Mouse (Mus musculus) kidney, embryonic 15.5 days (tissue): ENCODE results near the gene Klf1. TPM values are rescaled to one million over a fixed set of nuclear protein-coding genes. Genes with fewer than 3 reads are reported as not detected.
A peak's percentile ranks its signal among the peaks of the same experiment; 100 is the strongest.

ENCODE experiments used
- ATAC-seq: fragments of 200-750 bp; cut with Nextera tagmentation; replicated peaks from 2 replicates; pipeline ENCODE4 v1.8.0; 2017; ENCODE audit warnings: moderate TSS enrichment; ENCODE audit not compliant: low FRiP score
- H3K27ac ChIP-seq: fragments of 300-500 bp; sonication (generic); 2 replicates; pipeline ENCODE4 v1.5.1; 2015; ENCODE audit warnings: mild to moderate bottlenecking, inconsistent platforms
- H3K27me3 ChIP-seq: fragments of 300-500 bp; sonication (generic); 2 replicates; pipeline ENCODE4 v1.6.1; 2015; ENCODE audit warnings: inconsistent platforms
- H3K36me3 ChIP-seq: fragments of 300-500 bp; sonication (generic); 2 replicates; pipeline ENCODE4 v1.6.1; 2015; ENCODE audit warnings: inconsistent platforms
- H3K4me1 ChIP-seq: fragments of 300-500 bp; sonication (generic); 2 replicates; pipeline ENCODE4 v1.6.1; 2015; ENCODE audit warnings: inconsistent platforms
- H3K4me2 ChIP-seq: fragments of 300-500 bp; sonication (generic); 2 replicates; pipeline ENCODE4 v1.6.1; 2015; ENCODE audit warnings: moderate library complexity, mild to moderate bottlenecking, inconsistent platforms
- H3K4me3 ChIP-seq: fragments of 300-500 bp; sonication (generic); replicated peaks from 2 replicates; pipeline ENCODE4 v1.5.1; 2015; ENCODE audit warnings: mild to moderate bottlenecking, inconsistent platforms
- H3K9ac ChIP-seq: fragments of 300-500 bp; sonication (generic); 2 replicates; pipeline ENCODE4 v1.6.1; 2015; ENCODE audit warnings: mild to moderate bottlenecking, inconsistent platforms
- H3K9me3 ChIP-seq: fragments of 300-500 bp; sonication (generic); replicated peaks from 2 replicates; pipeline ENCODE4 v1.6.1; 2016; ENCODE audit warnings: inconsistent platforms
- WGBS: fragments of 180-500 bp; shearing (Covaris S2); methylation state at CpG from one replicate; pipeline ENCODE4 v1.1.7; 2015; ENCODE audit warnings: mixed read lengths; 5-methylcytosine and 5-hydroxymethylcytosine counted together
- polyA plus RNA-seq: library from polyadenylated mRNA; unstranded; fragments of >200 nt; fragmentation: Nextera tagmentation; extraction: Ambion mirVana; gene quantifications from 2 replicates; pipeline ENCODE4 v1.2.1, GENCODE M21; 2015

Gene Klf1
- polyA plus RNA-seq, 1 experiment from 2014 or later, result 7.2 TPM

DNA sequence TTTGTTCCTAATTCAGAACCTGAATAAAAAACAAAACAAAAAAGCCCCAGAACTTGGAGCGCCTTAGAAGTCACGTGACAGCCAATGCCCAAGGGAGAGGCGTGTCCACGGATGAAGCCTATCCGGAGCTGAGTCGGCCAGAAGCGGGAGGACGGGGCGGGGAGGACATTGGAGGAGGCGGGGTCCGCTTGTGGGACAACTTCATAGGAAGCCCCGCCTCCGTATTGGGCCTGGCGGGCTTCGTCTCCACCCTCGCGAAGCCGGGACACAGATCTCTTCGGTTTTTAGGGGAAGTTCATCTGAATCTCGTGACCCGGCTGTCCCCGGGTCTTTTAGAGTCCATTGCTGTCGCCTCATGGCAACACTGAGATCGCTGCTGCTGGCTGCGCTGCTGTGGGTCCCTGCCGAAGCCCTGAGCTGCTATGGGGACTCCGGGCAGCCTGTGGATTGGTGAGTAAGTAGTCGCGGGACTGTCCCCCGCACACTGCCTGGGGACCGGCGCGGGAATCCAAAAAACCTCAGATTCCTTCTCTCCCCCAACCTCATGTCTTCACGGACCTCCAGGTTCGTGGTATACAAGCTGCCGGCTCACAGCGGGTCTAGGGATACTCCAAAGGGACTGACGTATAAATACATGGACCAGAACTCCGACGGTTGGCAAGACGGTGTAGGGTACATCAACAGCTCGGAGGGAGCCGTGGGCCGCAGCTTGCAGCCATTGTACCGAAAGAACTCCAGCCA is 6.9 kb downstream of the Klf1 start, which contains the start of gene Dnase2a:
Gene Dnase2a (plus strand): TSS at position 140 of the 741 bp plus-strand sequence.
- no peaks in the 10 kb centered on the region for H3K9me3 ChIP-seq
- WGBS, result under 1% methylated on average over 45 of the region's 45 CpGs
- H3K4me1 ChIP-seq, result peaks cover 28% of the 10 kb centered on the region
- H3K36me3 ChIP-seq, result no peaks in the 10 kb centered on the region
- peak within 1 kb of the TSS; percentile 91 for H3K4me2 ChIP-seq
- peak; percentile 93 for ATAC-seq
- H3K9ac ChIP-seq, result peak within 1 kb of the TSS; percentile 59
- H3K4me3 ChIP-seq, result peak within 1 kb of the TSS; percentile 59
- peaks cover 45% of the 10 kb centered on the region for H3K27me3 ChIP-seq
- H3K27ac ChIP-seq, result peak within 1 kb of the TSS; percentile 54; the same call in 1 of the 2 replicates

DNA sequence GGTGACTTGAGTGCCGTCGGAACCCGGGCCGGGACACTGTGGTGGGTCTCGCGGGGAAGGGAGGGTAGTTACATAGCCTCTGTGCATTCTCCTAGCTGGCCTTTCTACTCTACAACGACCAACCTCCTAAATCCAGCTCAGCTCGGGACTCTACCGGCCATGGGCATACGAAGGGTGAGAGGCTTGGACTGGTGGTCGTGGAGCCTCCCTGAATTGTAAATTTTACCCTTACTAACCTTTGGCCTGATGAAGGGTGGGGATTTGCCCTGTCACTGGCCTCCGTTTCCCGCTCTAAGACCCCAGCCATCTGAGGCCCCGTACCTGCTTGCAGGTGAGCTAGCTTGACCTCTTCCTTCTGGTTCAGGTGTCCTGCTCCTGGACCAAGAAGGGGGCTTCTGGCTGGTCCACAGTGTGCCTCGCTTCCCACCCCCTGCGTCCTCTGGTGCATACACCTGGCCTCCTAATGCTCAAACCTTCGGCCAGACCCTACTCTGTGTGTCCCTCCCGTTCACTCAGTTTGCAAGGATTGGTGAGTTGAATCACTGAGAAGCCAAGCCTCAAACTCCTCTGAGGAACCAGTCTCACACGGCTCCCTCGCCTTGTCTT is 7.5 kb downstream of the Klf1 start:
- Histone ChIP-seq H3K4me1 (peaks cover 27% of the 10 kb centered on the region), H3K4me2 (peak overlapping the region; percentile 91), H3K27ac (no peak overlapping the region), H3K9me3 (no peaks in the 10 kb centered on the region), H3K36me3 (no peaks in the 10 kb centered on the region), H3K4me3 (peak overlapping the region; percentile 59), H3K27me3 (peaks cover 47% of the 10 kb centered on the region), H3K9ac (peak overlapping the region; percentile 59)
- no peak; the same call in 1 of the 2 replicates for ATAC-seq
- 46% methylated on average over 20 of the region's 20 CpGs for WGBS

DNA sequence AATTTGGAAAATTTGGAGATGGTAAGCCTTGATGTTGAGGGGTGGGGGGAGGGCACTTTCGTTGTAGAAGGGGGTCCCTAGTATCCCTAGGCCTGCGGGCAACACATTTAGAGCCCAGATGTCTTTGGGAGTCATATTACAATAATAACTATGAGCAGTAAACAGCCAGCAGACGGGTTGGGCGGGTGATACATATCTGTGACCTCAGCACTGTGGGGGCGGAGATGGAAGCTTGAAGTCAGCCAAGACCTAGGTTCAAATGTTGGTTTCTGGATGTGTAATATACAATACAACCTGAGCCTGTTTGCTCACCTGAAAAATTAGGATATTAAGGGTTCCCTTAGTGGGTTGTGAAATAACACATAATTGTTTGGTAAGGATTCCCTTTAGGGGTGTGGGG is 8.2 kb downstream of the Klf1 start:
- Histone ChIP-seq H3K9ac (no peak overlapping the region), H3K36me3 (no peaks in the 10 kb centered on the region), H3K4me3 (no peak overlapping the region), H3K4me2 (no peak overlapping the region), H3K4me1 (peaks cover 27% of the 10 kb centered on the region), H3K27me3 (peaks cover 47% of the 10 kb centered on the region), H3K27ac (no peak overlapping the region), H3K9me3 (no peaks in the 10 kb centered on the region)
- 54% methylated on average over 5 of the region's 5 CpGs for WGBS
- no peak for ATAC-seq

DNA sequence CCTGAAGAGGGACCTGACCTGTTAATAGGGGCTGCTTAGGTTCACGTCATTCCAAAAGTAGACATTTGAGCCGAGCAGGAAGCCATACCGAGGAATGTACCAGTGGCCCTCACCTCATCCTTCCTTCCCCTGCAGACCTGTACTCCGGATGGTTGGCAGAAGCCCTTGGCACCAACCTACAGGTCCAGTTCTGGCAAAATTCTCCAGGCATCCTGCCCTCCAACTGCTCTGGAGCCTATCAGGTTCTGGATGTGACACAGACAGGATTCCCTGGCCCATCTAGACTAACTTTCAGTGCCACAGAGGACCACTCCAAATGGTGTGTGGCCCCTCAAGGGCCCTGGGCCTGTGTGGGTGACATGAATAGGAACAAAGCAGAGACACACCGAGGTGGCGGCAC is 8.8 kb downstream of the Klf1 start:
- Histone ChIP-seq H3K9me3 (no peaks in the 10 kb centered on the region; the same call in 1 of the 2 replicates), H3K27me3 (peaks cover 47% of the 10 kb centered on the region), H3K4me2 (no peak overlapping the region), H3K27ac (no peak overlapping the region), H3K36me3 (no peaks in the 10 kb centered on the region), H3K4me1 (peaks cover 27% of the 10 kb centered on the region), H3K4me3 (no peak overlapping the region), H3K9ac (no peak overlapping the region)
- no peak for ATAC-seq
- WGBS, result 84% methylated on average over 6 of the region's 6 CpGs

DNA sequence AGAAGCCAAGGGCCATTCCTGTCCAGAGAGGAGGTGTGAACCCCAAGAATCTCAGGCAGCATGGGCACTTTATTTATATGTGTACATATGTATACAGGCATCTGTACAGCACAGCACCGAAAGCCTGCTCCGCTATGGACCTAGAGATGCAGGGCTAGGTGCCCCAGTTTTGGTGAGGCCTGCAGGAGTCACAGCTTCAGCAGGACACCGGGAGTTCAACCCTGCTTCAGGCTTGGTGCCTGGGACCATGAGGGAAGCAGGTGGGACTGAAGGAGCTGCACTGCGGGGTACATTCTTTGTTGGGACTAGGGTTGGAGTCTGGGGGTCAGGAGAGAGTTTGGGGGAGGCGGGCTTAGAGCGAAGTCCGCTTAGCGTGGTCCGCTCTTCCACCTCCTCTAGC is 10.1 kb downstream of the Klf1 start:
- H3K27ac ChIP-seq, result no peak overlapping the region
- H3K27me3 ChIP-seq, result peaks cover 59% of the 10 kb centered on the region
- H3K4me1 ChIP-seq, result peaks cover 27% of the 10 kb centered on the region
- no peaks in the 10 kb centered on the region; the same call in 1 of the 2 replicates for H3K9me3 ChIP-seq
- H3K4me3 ChIP-seq, result no peak overlapping the region
- ATAC-seq, result no peak
- H3K36me3 ChIP-seq, result no peaks in the 10 kb centered on the region
- no peak overlapping the region for H3K9ac ChIP-seq
- WGBS, result 82% methylated on average over 9 of the region's 9 CpGs
- no peak overlapping the region for H3K4me2 ChIP-seq

DNA sequence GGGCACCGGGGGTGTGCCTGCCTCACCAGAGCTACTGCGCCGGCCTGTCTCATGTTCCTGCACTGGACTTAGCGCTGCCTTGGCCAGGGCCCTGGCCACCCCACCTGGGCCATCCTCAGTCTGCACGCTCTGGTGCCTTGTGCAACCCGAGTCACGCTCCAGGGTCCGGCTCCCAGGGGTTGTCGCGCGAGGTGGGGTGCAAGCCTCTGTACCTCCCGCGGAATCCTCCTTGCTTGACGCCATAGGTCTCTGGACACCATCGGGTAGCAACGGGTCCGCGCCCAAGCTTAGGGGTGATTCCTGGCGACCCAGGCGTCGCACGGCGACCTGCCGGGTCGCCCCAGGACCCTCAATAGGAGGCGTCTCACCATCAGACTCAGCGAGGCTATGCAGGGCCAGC is 10.7 kb downstream of the Klf1 start:
- Histone ChIP-seq H3K4me1 (peaks cover 27% of the 10 kb centered on the region), H3K27ac (no peak overlapping the region), H3K9ac (no peak overlapping the region), H3K4me3 (peak overlapping the region; percentile 49), H3K4me2 (peak overlapping the region; percentile 87), H3K27me3 (peaks cover 64% of the 10 kb centered on the region), H3K9me3 (no peaks in the 10 kb centered on the region; the same call in 1 of the 2 replicates), H3K36me3 (no peaks in the 10 kb centered on the region)
- no peak for ATAC-seq
- 15% methylated on average over 27 of the region's 27 CpGs for WGBS

DNA sequence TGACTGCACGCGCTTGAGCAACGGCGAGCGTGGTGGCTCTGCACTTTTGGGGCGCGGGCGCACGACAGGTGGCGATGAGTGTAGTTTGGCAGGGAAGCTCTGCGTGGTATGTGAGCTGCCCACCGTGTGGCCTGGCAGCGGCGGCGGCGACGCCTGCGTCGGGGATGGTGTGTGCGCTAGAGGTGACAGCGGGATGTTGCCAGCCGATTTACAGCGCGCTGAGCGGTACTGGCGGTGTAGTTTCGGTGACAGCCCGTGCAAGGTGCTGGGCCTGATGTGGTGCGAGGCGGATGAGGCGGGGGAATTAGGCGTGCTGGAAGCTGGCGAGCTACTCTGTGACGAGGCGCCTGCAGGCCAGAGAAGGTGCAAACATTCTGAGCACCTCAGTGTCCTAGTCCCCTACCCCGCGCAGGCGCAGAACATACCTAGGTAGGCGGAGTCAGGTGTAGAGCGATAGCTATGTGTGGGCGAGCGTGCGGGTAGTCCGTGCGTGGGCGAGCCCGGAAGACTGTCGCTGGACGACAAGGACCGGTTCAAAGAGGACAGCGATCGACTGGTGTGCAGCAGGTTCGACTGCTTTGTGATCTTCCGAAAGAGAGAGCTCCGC is 11.3 kb downstream of the Klf1 start:
- H3K4me3 ChIP-seq, result peak overlapping the region; percentile 49
- peak; percentile 52; the same call in 1 of the 2 replicates for ATAC-seq
- H3K27me3 ChIP-seq, result peaks cover 71% of the 10 kb centered on the region
- peaks cover 30% of the 10 kb centered on the region for H3K4me1 ChIP-seq
- H3K9me3 ChIP-seq, result no peaks in the 10 kb centered on the region; the same call in 1 of the 2 replicates
- 1% methylated on average over 55 of the region's 55 CpGs for WGBS
- H3K4me2 ChIP-seq, result peak overlapping the region; percentile 87
- peak overlapping the region; percentile 37 for H3K9ac ChIP-seq
- H3K27ac ChIP-seq, result no peak overlapping the region
- no peaks in the 10 kb centered on the region for H3K36me3 ChIP-seq

DNA sequence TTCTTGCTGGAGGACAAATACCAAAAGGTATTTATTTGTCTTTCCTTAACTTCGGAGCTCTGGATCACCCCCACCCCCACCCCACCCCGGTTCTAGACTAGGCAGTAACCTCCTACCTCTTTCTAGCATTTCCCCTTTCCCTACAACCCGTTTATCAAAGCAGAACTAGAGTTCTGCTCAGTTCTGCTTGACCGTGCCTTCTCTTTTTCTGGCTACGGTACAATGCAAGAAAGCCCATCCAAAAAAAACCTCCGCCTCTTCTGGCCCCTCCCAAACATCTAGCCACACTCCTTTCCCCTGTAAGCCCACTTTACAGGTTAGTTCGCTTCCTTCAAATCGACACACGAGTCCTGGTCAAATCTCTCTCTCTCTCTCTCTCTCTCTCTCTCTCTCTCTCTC is 11.8 kb downstream of the Klf1 start:
- ATAC-seq, result no peak
- Histone ChIP-seq H3K4me2 (peak overlapping the region; percentile 87), H3K4me1 (peaks cover 28% of the 10 kb centered on the region), H3K4me3 (peak overlapping the region; percentile 49), H3K27me3 (peaks cover 76% of the 10 kb centered on the region), H3K9ac (peak overlapping the region; percentile 37), H3K9me3 (no peaks in the 10 kb centered on the region; the same call in 1 of the 2 replicates), H3K27ac (no peak overlapping the region), H3K36me3 (no peaks in the 10 kb centered on the region)
- 13% methylated on average over 9 of the region's 9 CpGs for WGBS

DNA sequence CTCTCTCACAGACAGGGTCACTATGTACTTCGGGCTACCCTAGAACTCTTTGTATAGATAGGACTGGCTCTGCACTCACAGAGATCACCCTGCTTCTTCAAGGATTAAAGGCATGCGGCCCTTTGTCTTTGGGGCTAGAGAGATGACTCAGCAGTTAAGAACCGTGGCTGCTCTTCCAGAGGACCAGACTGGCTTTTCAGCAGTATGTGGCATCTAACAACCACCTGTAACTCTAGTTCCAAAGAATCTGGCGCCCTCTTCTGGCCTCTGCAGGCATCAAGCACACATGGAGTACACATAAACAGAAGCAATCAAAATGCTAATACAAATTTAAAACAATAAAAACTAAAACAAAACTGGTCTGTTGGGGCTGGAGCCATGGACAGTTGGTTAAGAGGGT is 12.2 kb downstream of the Klf1 start:
- WGBS, result 24% methylated on average over 4 of the region's 4 CpGs
- Histone ChIP-seq H3K27ac (no peak overlapping the region), H3K4me2 (peak overlapping the region; percentile 87), H3K9ac (no peak overlapping the region), H3K36me3 (no peaks in the 10 kb centered on the region), H3K27me3 (peaks cover 77% of the 10 kb centered on the region), H3K4me3 (peak overlapping the region; percentile 49), H3K9me3 (no peaks in the 10 kb centered on the region; the same call in 1 of the 2 replicates), H3K4me1 (peaks cover 25% of the 10 kb centered on the region)
- ATAC-seq, result no peak

DNA sequence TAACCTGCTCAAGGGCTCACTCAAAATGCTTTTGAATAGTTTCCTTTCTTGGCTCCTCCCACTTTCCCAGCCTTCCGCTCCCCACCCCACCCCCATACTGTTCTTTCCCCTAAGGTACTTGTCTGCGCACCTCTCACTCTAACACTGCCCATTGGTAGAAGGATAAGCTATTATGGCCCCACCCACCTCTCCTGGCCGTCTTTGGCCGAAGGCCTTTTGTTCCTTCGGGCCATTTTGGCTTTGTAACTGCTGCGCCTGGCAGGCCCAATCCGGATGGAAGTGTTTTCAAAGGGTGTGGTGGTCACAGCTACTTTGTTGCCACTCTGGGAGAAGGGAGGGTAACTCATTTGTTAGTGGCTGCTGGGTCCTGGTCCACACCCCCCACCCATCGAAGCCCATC is 13.5 kb downstream of the Klf1 start:
- H3K9ac ChIP-seq, result no peak overlapping the region
- WGBS, result 83% methylated on average over 8 of the region's 8 CpGs
- no peaks in the 10 kb centered on the region for H3K36me3 ChIP-seq
- no peak overlapping the region for H3K4me2 ChIP-seq
- H3K27me3 ChIP-seq, result peaks cover 76% of the 10 kb centered on the region
- peaks cover 20% of the 10 kb centered on the region for H3K4me1 ChIP-seq
- no peak for ATAC-seq
- no peak overlapping the region for H3K4me3 ChIP-seq
- no peaks in the 10 kb centered on the region; the same call in 1 of the 2 replicates for H3K9me3 ChIP-seq
- H3K27ac ChIP-seq, result no peak overlapping the region

DNA sequence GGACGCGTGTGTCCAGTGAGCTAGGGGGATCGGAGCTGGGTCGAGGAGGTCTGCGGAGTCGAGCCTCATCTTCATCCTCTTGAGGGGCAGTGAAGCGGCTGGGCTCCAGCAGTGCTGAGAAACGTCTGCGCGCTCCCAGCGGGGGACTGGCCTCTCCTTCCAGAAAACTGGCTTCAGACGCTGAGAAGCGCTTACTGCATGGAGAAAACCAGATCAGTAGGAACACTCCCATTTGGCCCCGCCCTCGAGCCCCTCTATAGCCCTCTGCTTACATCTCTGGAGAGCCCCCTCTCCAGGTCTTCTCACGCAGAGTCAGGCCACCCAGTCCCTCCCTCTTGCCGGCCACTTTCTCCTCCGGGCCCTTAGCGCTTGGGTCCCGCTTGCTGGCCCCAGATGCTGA is 16.1 kb downstream of the Klf1 start:
- no peak overlapping the region for H3K4me2 ChIP-seq
- no peak overlapping the region for H3K4me3 ChIP-seq
- H3K9ac ChIP-seq, result no peak overlapping the region
- peaks cover 53% of the 10 kb centered on the region for H3K27me3 ChIP-seq
- peaks cover 12% of the 10 kb centered on the region for H3K4me1 ChIP-seq
- no peak overlapping the region for H3K27ac ChIP-seq
- no peak for ATAC-seq
- WGBS, result 20% methylated on average over 20 of the region's 20 CpGs
- no peaks in the 10 kb centered on the region for H3K36me3 ChIP-seq
- no peaks in the 10 kb centered on the region; the same call in 1 of the 2 replicates for H3K9me3 ChIP-seq

DNA sequence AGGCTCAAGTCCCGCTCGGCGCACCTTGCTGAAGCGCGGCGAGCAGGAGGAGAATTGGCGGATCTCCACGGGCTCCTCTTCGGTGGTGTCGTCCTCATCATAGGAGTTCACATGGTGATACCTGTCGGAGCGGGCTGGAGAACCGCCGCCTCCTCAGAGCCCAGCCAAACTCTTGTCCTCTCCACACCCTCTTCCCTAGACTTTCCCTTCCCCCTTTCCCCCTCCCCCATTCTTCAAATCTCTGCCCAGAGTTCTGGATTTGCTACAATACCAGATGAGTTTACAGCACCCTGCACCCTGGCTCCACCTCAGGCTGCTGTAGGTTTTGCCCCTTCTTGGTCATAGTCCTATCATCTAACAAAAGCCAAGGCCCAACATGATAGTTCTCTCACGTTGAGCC is 16.9 kb downstream of the Klf1 start:
- Histone ChIP-seq H3K9me3 (no peaks in the 10 kb centered on the region; the same call in 1 of the 2 replicates), H3K4me2 (no peak overlapping the region), H3K36me3 (no peaks in the 10 kb centered on the region), H3K4me1 (0 out of 2 replicates have a peak, but pooled peaks cover 4% of the 10 kb centered on the region), H3K27me3 (peaks cover 52% of the 10 kb centered on the region), H3K4me3 (no peak overlapping the region), H3K27ac (no peak overlapping the region), H3K9ac (no peak overlapping the region)
- WGBS, result 89% methylated on average over 15 of the region's 15 CpGs
- no peak for ATAC-seq
